Mouse (Mus musculus): ENCODE data around the gene Arfgap2. TPM values are rescaled to one million over a fixed set of nuclear protein-coding genes. Genes with fewer than 3 reads are reported as not detected.
A peak's percentile ranks its signal among the peaks of the same experiment; 100 is the strongest.

Arfgap2 gene
- polyA plus RNA-seq, 3 experiments from 2014 or later: 73.7 to 97.8 (median 96.2) TPM

- no peak for ATAC-seq
Measured at GRCm38 (mm10) chr2:91259493-91259892, 5.3 kb upstream of the Arfgap2 start.

GRCm38 (mm10) chr2:91263692-91264660 is 798 bp upstream of the Arfgap2 start:
- ATAC-seq: no peak

GRCm38 (mm10) chr2:91268042-91268441 is 3.3 kb downstream of the Arfgap2 start:
- no peak for ATAC-seq

GRCm38 (mm10) chr2:91268706-91269105 is 3.9 kb downstream of the Arfgap2 start:
- no peak for ATAC-seq

DNA sequence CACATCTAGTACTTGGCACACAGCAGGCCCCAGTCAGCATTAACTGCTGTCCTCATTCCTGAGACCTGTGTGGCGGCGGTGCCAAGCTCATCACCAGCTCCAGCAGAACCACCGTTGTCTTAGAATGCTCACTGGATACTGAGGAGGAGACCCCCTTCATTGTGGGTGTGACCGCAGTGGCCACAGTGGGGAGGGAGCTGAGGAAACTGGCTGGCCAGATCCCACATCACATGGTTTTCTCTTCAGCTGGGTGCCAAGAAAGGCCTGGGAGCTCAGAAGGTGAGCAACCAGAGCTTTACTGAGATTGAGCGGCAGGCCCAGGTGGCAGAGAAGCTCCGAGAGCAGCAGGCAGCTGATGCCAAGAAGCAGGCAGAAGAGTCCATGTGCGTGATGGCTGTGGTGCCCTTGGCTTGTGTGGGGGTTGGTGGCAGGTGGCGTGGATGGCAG is 4.9 kb downstream of the Arfgap2 start:
- ATAC-seq: no peak

GRCm38 (mm10) chr2:91278749-91279371 is 14.1 kb downstream of the Arfgap2 start:
- ATAC-seq: no peak

GRCm38 (mm10) chr2:91279372-91279755 is 14.6 kb downstream of the Arfgap2 start:
- ATAC-seq: no peak

GRCm38 (mm10) chr2:91281366-91281765 is 16.6 kb downstream of the Arfgap2 start:
- ATAC-seq: no peak

DNA sequence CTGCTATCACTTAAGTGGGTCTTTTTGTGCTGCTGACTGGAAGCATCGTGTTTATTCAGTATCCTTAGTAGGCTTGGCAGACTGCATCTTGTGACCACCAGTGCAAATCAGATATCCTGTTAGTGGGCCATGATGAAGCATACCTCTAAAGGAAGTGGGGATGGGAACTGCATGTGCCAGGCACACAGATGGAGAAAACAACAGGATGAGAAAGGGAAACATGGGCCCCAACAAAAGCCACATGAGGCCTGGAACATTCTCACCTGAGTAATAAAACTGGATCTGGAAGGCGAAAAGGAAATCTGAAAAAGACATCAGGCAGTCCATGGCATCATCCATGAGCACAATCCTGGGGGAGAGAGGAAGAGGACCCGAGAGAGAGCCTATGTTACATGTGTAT is 19.2 kb downstream of the Arfgap2 start:
- no peak for ATAC-seq

GRCm38 (mm10) chr2:91284375-91285199 is 19.8 kb downstream of the Arfgap2 start:
- no peak for ATAC-seq

DNA sequence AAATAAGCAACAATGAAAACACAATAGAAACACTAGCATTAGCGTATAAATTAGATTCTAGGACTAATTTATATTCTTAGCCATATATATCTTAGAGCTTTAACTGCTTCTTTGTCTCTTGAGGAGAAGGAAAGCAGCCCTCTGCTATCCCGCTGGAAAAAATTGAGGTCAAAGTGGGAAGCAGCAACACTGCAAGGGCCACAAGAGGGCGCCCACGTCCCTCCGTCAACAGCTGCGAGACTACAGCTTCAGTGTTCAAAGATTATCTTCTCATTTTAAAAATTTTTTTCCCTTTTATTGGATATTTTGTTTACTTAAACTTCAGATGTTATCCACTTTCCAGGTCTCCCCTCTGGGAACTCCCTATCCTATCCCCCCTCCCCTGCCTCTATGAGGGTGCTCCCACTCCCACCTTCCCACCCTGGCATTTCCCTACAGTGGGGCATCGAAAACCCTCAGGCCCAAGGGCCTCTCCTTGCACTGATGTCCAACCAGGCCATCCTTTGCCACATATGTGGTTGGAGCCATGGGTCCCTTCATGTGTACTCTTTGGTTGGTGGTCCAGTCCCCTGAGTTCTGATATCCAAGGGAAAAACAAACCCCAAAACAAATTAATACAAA is 21.2 kb downstream of the Arfgap2 start:
- ATAC-seq: peak; percentile 28

DNA sequence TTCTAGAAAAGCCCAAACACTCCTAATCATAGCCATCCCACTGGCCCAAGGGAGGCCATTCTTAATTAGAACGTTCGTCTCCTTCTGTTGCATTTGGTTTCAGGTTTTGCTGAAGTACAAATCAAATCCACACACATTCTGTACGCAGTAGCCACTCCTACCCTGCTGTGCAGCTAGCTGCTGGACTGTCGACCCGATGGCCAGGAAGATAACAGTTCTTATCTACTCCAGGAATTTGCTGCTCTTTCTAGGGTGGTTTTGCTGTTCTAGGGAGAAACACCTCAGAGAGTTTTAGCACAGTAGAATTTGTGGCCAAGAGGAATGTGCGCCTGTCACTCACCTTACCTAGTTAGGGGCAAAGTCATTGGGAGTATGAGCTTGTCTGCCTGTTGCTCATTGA is 22.8 kb downstream of the Arfgap2 start:
- no peak for ATAC-seq

DNA sequence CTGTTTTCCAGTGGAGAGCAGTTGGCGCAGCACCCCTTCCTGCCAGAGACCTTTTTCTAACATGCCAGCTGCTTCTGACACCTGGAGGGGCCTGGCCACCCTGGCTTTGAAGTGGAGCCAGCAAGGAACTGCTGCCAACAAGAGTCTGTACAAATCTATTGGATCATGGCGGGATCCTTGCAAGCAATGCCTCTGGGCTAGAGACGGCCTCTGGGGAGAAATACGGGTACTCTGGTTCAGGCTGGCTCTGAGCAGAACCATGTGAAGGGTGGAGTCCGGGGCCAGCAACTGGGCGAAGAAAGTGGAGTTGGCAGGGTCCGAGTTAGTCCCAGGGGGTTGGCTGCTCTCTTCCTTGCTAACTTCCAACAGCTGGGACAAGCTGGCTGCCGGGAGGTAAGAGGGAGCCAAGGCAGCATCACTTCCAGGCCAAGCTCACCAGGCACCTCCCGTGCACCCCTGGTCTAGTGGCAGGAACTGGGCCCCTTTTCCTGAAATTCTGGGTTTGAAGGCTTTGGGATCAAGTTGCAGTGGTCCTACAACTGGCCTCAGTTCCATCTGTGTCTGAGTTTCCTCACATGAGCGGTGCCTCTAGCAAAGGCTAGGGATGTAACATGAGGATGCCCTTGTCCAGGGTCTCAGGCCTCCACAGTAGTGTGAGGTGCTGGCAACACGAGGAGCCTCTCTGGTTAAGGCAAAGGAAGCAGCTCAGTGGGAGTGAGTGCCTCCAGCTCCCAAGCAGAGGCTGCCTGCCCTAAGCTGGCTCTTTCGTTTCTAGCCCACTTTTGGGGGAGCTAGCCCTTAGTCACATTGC is 26.6 kb downstream of the Arfgap2 start:
- ATAC-seq: no peak

- ATAC-seq: no peak
Measured at GRCm38 (mm10) chr2:91294226-91294625, 29.5 kb downstream of the Arfgap2 start.

DNA sequence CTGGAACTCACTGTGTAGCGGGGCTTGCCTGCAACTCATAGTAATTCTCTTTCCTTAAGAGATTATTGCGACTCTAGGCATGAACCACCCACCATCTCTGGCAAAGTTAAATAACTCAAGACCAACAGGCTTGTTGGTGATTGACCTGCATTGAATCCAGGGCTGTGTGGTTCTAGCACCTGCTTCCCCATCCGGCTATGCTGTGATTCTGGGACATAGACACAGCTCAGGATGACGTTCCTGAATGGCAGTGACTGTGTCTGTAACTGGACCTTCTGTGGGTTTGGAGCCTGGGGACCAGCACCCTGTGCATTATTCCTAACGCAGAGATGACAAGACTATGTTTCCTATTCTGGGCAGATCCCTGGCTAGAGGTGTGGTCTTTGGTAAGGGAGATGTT is 31.1 kb downstream of the Arfgap2 start:
- ATAC-seq: no peak

- ATAC-seq: no peak
Measured at GRCm38 (mm10) chr2:91299156-91299555, 34.4 kb downstream of the Arfgap2 start.

DNA sequence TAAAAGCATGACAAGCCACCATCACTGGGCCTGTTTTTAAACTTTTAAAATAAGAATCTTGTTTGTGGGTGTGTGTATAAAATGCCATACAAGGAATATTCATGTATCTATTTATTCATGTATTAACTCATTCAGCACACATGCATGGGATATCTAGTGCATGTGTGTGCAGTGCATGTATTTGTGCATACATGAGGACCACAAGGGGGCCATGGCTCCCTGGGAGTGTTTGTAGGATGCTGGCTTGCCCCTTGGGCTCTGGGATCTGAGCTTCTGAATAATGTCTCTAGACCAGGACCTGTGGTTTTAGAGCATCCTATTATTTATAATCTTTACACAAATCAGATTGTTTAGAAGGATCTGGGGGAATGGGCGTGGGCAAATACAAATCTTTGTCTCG is 36.0 kb downstream of the Arfgap2 start:
- no peak for ATAC-seq

DNA sequence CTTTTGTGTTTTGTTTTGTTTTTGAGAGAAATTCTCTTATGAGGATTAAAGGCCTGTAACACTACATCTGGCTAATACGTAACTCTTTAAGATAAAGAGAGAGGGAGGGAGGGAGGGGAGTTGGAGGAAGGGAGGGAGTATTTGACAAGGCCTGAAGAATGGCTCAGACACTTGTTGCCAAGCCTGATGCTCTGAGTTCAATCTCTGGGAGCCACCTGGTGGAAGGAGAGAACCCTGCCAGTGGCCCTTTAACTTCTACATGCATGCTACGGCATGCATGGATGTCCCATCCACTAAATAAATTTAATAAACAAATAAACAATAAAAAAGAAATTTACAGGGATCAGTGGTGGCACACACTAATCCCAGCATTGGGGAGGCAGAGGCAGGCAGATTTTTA is 37.1 kb downstream of the Arfgap2 start:
- no peak for ATAC-seq

- no peak for ATAC-seq
Measured at GRCm38 (mm10) chr2:91302845-91303244, 38.1 kb downstream of the Arfgap2 start.

- no peak for ATAC-seq
Measured at GRCm38 (mm10) chr2:91305926-91306325, 41.2 kb downstream of the Arfgap2 start.

GRCm38 (mm10) chr2:91306589-91306988 is 41.8 kb downstream of the Arfgap2 start:
- ATAC-seq: no peak

GRCm38 (mm10) chr2:91308680-91309079 is 43.9 kb downstream of the Arfgap2 start:
- no peak for ATAC-seq

All from inflammation-experienced regulatory T-cells, adult 6 months (primary cell).